Mouse (Mus musculus): Measurements from ENCODE around the gene Sorcs1. TPM values are rescaled to one million over a fixed set of nuclear protein-coding genes. Genes with fewer than 3 reads are reported as not detected.

Sorcs1 gene
- polyA plus RNA-seq, 1 experiment from 2014 or later: 5.6 TPM

DNA sequence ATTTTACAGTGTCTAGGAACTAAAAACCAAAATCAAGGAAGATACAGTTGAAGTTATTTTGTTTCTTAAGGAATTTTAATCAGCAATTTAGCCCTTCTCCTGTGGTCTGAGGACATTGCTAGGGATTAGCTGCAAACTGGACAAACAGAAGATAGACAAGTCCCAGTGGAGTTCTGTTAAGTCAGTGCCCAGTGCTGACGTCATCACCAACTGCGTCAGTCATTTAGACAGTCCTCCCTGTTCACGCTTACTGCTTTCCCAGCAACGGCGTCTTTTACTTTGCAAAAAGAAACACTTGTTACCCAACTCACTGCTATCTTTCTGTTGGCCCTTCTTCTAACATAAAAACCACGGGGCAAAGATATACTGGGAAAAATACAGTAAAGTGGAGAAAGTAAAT lies 40.3 kb downstream of the Sorcs1 start:
- Histone ChIP-seq H3K4me3 (no peak overlapping the region), H3K9me3 (no peaks in the 10 kb centered on the region), H3K4me1 (replicated peaks) (peaks cover 33% of the 10 kb centered on the region), H3K27ac (no peak overlapping the region), H3K36me3 (no peaks in the 10 kb centered on the region), H3K27me3 (ENCODE audit: insufficient read depth, poor library complexity, severe bottlenecking) (no peaks in the 10 kb centered on the region)
- no peak for DNase-seq (ENCODE audit: low spot score)
- WGBS: 72% methylated on average over 6 of the region's 6 CpGs

DNA sequence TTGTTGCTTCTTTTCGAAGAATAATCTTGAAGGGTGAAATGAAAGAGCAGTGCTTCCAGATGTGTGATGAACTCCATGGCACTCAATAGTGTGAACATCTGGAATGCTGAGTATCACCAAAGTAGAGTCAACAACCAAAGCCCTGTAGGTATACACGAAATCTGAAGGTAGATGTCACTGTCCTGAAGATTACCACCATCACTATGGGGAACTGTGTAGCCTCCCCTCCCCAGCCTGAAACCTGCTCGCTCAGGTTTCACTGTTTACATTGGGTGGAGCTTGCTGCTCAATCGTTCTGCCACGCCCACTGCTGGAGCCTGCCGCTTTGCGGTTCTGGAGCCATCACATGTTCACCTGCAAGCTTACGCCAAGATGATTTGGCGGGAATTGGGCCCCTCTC lies 64.4 kb downstream of the Sorcs1 start:
- 27% methylated on average over 9 of the region's 9 CpGs for WGBS
- no peaks in the 10 kb centered on the region for H3K36me3 ChIP-seq
- H3K4me3 ChIP-seq: no peak overlapping the region
- H3K27me3 ChIP-seq (ENCODE audit: insufficient read depth, poor library complexity, severe bottlenecking): no peaks in the 10 kb centered on the region
- H3K4me1 ChIP-seq (replicated peaks): 0 out of 2 replicates have a peak, but pooled peaks cover 2% of the 10 kb centered on the region
- H3K27ac ChIP-seq: no peak overlapping the region
- DNase-seq (ENCODE audit: low spot score): no peak
- no peaks in the 10 kb centered on the region for H3K9me3 ChIP-seq

DNA sequence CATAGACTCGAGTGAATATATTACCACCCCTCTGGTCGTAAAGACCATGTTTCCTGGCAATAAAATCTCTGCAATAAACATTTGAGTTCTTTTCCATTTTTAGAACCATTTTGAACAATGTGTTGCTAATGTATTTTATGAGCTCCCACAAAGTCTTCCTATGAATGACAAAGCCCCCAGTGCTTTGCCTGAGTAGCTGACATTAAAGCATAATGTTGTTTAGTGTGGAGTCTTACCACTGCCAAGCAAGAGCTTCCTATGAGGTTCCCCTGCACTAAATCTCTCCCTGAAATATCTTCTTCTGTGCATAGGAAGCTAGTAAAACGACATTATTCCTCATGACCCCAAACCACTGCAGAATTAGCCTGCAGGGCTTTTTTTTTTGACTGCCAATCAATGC lies 66.8 kb downstream of the Sorcs1 start:
- no peak for DNase-seq (ENCODE audit: low spot score)
- Histone ChIP-seq H3K27me3 (ENCODE audit: insufficient read depth, poor library complexity, severe bottlenecking) (no peaks in the 10 kb centered on the region), H3K4me3 (no peak overlapping the region), H3K27ac (no peak overlapping the region), H3K36me3 (no peaks in the 10 kb centered on the region), H3K9me3 (no peaks in the 10 kb centered on the region), H3K4me1 (replicated peaks) (0 out of 2 replicates have a peak, but pooled peaks cover under 1% of the 10 kb centered on the region)
- 72% methylated on average over 3 of the region's 3 CpGs for WGBS

DNA sequence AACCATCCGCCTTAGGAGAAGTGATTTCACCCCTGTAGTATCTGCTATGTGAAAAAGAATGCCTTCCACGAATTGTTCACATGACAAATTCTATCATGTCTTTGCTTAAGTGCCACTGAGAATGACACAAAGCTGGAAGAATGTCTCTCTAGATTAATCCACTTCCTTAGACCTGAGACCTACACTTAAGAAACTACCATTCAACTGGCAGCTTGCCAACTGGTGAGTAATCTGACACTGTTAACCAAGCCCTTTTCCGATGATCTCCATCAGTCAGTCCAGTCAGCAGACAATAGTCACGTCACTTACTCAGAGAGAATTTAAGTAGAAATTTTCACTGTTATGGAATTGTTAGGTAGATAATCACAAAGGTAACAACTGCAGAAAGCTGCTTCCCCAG lies 74.6 kb downstream of the Sorcs1 start:
- DNase-seq (ENCODE audit: low spot score): no peak
- Histone ChIP-seq H3K4me3 (no peak overlapping the region), H3K27me3 (ENCODE audit: insufficient read depth, poor library complexity, severe bottlenecking) (no peaks in the 10 kb centered on the region), H3K36me3 (no peaks in the 10 kb centered on the region), H3K4me1 (replicated peaks) (no peaks in the 10 kb centered on the region), H3K27ac (no peak overlapping the region), H3K9me3 (no peaks in the 10 kb centered on the region)
- 86% methylated on average over 4 of the region's 4 CpGs for WGBS

DNA sequence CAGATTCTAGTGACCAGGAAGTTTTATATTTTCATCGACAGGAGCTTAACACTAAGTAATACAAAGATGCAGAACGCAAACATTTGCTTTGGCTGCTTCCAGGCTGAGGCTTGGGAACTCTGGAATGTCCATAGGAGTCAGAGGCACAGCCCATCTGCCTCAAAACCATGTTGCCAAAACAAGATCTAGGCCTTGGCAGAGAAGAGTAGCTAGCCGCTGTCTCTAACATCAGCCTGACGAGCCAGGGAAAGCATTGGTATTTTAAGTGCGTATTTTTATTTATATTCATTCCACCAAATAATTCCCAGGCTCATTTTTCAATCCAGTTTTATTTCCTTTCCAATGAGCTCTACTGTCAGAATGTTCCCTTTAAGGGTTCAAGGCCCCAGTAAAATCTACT lies 75.1 kb downstream of the Sorcs1 start:
- H3K4me1 ChIP-seq (replicated peaks): no peaks in the 10 kb centered on the region
- WGBS: 93% methylated on average over 5 of the region's 5 CpGs
- no peak overlapping the region for H3K4me3 ChIP-seq
- no peaks in the 10 kb centered on the region for H3K9me3 ChIP-seq
- H3K36me3 ChIP-seq: no peaks in the 10 kb centered on the region
- DNase-seq (ENCODE audit: low spot score): no peak
- no peak overlapping the region for H3K27ac ChIP-seq
- H3K27me3 ChIP-seq (ENCODE audit: insufficient read depth, poor library complexity, severe bottlenecking): no peaks in the 10 kb centered on the region

DNA sequence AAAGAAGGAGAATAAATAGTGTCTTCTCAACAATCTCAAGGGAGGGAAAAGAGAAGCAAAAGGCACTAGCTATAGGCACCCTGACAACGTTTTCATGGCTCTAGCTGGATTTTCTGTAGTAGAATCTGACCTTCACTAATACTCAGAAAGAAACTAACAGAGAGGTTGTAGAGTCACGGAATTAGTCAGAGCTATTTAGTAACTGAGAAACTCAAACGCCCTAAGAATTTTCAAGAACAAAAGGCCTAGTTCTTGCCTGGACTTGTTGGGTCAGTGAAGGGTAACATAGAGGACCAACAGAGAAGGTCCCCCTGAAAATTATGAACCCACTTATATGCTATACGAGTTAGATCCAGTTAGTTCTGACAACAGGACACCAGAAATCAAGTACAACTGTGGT lies 81.1 kb downstream of the Sorcs1 start:
- Histone ChIP-seq H3K4me3 (no peak overlapping the region), H3K27me3 (ENCODE audit: insufficient read depth, poor library complexity, severe bottlenecking) (no peaks in the 10 kb centered on the region), H3K4me1 (replicated peaks) (no peaks in the 10 kb centered on the region), H3K9me3 (no peaks in the 10 kb centered on the region), H3K36me3 (no peaks in the 10 kb centered on the region), H3K27ac (no peak overlapping the region)
- DNase-seq (ENCODE audit: low spot score): no peak
- WGBS: 83% methylated on average over 4 of the region's 4 CpGs

DNA sequence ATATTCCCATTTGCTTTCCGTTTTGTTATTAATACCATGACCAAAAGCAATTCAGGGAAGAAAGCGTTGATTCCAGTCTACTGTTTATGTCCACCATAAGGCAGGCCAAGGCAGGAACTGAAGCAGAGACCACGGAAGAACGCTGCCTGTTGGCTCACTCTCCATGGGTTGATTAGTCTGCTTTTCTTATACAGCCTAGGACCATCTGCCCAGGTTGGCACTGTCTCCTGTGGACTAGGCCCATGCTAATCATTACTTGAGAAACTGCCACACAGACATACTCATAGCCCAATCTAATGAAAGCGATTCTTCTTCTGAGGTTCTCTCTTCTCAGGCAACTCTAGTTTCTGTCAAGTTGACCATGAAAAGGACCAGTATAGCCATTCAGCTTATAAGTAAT lies 92.3 kb downstream of the Sorcs1 start:
- WGBS: 94% methylated on average over 5 of the region's 5 CpGs
- DNase-seq (ENCODE audit: low spot score): no peak
- Histone ChIP-seq H3K4me1 (replicated peaks) (no peaks in the 10 kb centered on the region), H3K36me3 (no peaks in the 10 kb centered on the region), H3K9me3 (no peaks in the 10 kb centered on the region), H3K27ac (no peak overlapping the region), H3K4me3 (no peak overlapping the region), H3K27me3 (ENCODE audit: insufficient read depth, poor library complexity, severe bottlenecking) (no peaks in the 10 kb centered on the region)

DNA sequence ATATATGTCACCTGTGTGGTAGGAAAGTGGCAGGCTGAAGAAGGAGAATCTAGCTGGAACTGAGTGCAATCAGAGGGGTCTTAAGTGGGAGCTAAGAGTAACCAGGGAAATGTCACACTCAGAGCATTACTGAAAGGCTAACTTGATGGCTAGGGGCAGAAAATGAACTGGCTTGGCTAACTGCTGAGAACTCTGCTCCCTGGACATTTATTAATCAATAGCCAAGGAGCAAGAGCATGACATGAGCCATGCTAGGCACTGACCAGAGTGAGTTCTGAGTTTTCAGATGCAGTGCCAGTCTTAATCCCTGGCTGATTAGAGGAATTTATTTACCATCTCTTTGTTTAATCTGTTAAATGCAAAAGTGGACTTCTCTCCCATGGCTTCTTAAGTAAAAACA lies 95.5 kb downstream of the Sorcs1 start:
- Histone ChIP-seq H3K36me3 (no peaks in the 10 kb centered on the region), H3K4me1 (replicated peaks) (no peaks in the 10 kb centered on the region), H3K9me3 (no peaks in the 10 kb centered on the region), H3K27me3 (ENCODE audit: insufficient read depth, poor library complexity, severe bottlenecking) (no peaks in the 10 kb centered on the region), H3K27ac (no peak overlapping the region), H3K4me3 (no peak overlapping the region)
- DNase-seq (ENCODE audit: low spot score): no peak

DNA sequence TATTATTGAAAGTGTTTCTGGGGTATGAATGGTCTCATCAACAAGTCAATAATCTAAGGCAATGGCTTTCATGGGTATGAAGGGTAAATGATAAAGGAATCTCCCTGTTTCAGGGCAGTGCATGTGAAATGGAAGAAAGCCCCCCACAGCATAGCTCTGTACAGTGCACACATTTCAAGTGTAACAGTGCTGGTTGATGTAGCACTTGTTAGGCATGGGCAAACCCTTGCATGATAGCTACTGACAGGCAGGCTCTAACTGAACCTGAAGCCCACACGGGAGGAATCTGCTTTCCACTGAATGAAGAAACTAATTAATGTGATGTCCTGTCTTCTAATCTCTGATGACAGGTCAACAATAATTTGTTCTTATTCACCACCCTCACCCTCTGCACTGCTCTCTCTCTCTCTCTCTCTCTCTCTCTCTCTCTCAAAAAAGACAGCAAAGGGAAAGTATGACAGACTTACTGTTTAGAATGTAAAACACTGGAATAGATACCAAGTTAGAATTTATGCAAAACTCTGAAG lies 108.7 kb downstream of the Sorcs1 start:
- 60% methylated on average over 1 of the region's 1 CpGs for WGBS
- DNase-seq (ENCODE audit: low spot score): no peak

DNA sequence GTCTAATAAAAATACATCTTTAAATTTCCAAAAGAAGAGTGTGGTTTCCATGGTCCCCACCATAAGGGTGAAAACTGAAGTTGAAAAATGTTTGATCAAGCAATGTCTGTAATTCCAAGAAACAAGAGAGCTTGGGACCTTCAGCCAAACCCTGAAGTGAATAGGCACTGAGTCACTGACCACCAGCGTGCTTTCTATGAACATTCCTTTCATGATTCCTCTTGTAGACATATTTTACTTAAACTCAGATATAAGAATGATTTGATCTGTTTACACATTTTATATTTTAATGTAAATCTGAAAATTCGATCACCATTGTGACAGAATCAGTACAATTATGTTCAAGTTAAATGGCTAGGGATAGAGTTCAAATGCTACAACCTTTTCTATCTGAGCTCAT lies 112.1 kb downstream of the Sorcs1 start:
- H3K27me3 ChIP-seq (ENCODE audit: insufficient read depth, poor library complexity, severe bottlenecking): no peaks in the 10 kb centered on the region
- H3K27ac ChIP-seq: no peak overlapping the region
- no peak for DNase-seq (ENCODE audit: low spot score)
- H3K4me3 ChIP-seq: no peak overlapping the region
- H3K9me3 ChIP-seq: no peaks in the 10 kb centered on the region
- no peaks in the 10 kb centered on the region for H3K36me3 ChIP-seq
- 87% methylated on average over 2 of the region's 2 CpGs for WGBS
- H3K4me1 ChIP-seq (replicated peaks): no peaks in the 10 kb centered on the region

More for the DNA sequence above, 108.7 kb downstream of the Sorcs1 start:
- H3K9me3 ChIP-seq: no peaks in the 10 kb centered on the region
- no peak overlapping the region for H3K27ac ChIP-seq
- no peaks in the 10 kb centered on the region for H3K36me3 ChIP-seq
- no peak overlapping the region for H3K4me3 ChIP-seq
- no peaks in the 10 kb centered on the region for H3K4me1 ChIP-seq (replicated peaks)
- H3K27me3 ChIP-seq (ENCODE audit: insufficient read depth, poor library complexity, severe bottlenecking): no peaks in the 10 kb centered on the region

DNA sequence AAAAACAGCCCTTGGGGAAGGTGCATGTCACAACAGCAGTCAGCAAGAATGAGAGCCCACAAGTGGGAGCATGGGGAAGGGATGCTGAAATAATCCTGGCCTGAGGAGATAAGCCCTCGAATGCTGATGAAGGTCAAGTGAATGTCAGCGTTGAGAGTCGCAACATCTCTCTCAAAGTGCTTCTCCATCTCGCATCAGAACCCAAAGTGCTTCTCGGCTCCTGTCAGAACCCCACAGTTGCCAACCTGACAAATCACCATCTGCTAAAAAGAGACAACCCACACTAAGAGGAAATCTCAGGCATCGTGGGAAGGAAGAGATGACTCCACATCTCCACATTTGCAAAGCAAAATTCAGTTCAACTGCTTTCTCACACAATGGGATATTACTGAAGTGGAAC lies 119.7 kb downstream of the Sorcs1 start:
- WGBS: 38% methylated on average over 6 of the region's 6 CpGs
- Histone ChIP-seq H3K4me1 (replicated peaks) (peaks cover 14% of the 10 kb centered on the region), H3K9me3 (no peaks in the 10 kb centered on the region), H3K4me3 (no peak overlapping the region), H3K27ac (no peak overlapping the region), H3K36me3 (no peaks in the 10 kb centered on the region), H3K27me3 (ENCODE audit: insufficient read depth, poor library complexity, severe bottlenecking) (no peaks in the 10 kb centered on the region)
- DNase-seq (ENCODE audit: low spot score): no peak

DNA sequence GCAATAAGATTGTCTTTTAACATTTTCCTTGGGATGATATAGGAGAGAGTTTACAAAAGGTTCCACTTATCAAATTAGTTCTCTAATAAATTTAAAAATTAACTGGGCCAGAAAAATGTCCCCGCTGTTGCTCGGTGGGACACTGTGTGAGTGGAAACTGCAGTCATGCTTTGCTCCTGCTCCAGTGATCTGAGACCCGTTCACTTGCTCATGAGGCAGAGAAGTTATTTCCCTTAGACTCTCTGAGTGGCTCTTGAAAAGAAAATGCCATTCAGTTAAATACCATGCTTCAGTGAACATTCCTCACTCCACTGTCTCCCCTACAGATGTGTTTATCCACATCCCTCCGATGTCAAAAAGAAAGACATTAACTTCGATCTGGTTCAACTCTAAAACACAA lies 144.4 kb downstream of the Sorcs1 start:
- DNase-seq (ENCODE audit: low spot score): no peak
- Histone ChIP-seq H3K9me3 (no peaks in the 10 kb centered on the region), H3K27ac (no peak overlapping the region), H3K36me3 (no peaks in the 10 kb centered on the region), H3K27me3 (ENCODE audit: insufficient read depth, poor library complexity, severe bottlenecking) (no peaks in the 10 kb centered on the region), H3K4me3 (no peak overlapping the region), H3K4me1 (replicated peaks) (peaks cover 26% of the 10 kb centered on the region)
- WGBS: 35% methylated on average over 5 of the region's 5 CpGs

DNA sequence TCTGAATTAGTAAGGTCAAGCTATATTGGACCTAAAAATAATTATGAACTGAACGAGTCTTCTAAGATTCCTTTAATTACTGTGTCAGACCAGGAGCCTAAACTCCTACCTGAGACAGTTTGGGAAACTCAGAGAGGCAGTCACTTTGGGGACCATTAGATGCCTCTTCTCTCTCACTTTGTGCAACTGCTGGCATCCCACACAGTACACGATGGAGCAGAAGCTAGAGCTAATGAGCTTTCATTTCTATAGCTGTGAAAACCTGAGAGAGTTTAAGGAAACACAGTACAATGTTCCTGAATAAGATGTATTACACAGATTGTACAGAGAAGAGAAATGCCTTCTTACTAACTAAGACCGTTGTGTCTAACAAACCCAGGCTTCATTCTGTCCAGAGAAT lies 150.6 kb downstream of the Sorcs1 start:
- 88% methylated on average over 3 of the region's 3 CpGs for WGBS
- Histone ChIP-seq H3K36me3 (no peaks in the 10 kb centered on the region), H3K9me3 (no peaks in the 10 kb centered on the region), H3K4me3 (no peak overlapping the region), H3K27me3 (ENCODE audit: insufficient read depth, poor library complexity, severe bottlenecking) (no peaks in the 10 kb centered on the region), H3K27ac (no peak overlapping the region), H3K4me1 (replicated peaks) (peaks cover 12% of the 10 kb centered on the region)
- DNase-seq (ENCODE audit: low spot score): no peak

DNA sequence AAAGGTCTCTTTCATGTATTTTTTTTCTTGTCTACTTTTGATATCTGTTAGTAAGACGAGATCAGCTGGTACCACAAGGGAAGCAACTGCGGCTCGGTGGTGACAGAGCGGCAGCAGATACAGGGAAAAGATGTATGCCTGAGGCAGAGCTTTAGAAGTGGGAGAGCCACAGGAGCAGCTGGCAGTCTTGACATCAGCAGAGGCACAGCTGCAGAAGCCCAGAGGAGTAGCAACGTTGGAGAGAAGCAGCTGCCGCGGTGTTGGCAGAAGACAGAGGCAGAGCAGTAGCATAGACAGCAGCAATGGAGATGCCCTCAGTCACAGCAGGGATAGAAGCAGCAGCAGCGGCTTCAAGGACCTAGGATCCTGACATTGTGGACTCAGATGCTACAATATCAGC lies 152.4 kb downstream of the Sorcs1 start:
- H3K27ac ChIP-seq: no peak overlapping the region
- DNase-seq (ENCODE audit: low spot score): no peak
- no peak overlapping the region for H3K4me3 ChIP-seq

More for the DNA sequence above, 152.4 kb downstream of the Sorcs1 start:
- H3K36me3 ChIP-seq: no peaks in the 10 kb centered on the region
- no peaks in the 10 kb centered on the region for H3K27me3 ChIP-seq (ENCODE audit: insufficient read depth, poor library complexity, severe bottlenecking)
- 84% methylated on average over 8 of the region's 8 CpGs for WGBS
- no peaks in the 10 kb centered on the region for H3K4me1 ChIP-seq (replicated peaks)
- no peaks in the 10 kb centered on the region for H3K9me3 ChIP-seq

Data from hindbrain, embryonic 10.5 days (tissue).